Mouse (Mus musculus) heart, embryonic 12.5 days (tissue): ENCODE measurements around the gene Mars. TPM values are rescaled to one million over a fixed set of nuclear protein-coding genes. Genes with fewer than 3 reads are reported as not detected.

Experiments used
- ATAC-seq: fragments of 200-750 bp; cut with Nextera tagmentation; 2 replicates; pipeline ENCODE4 v1.8.0; 2017; ENCODE audit warnings: moderate TSS enrichment, moderate library complexity; ENCODE audit not compliant: insufficient number of reproducible peaks, low FRiP score
- H3K27ac ChIP-seq: fragments of 300-500 bp; sonication (generic); 2 replicates; pipeline ENCODE4 v1.5.1; 2016; ENCODE audit warnings: mild to moderate bottlenecking, moderate library complexity; ENCODE audit not compliant: poor library complexity, severe bottlenecking
- H3K27me3 ChIP-seq: fragments of 300-500 bp; sonication (generic); replicated peaks from 2 replicates; pipeline ENCODE4 v1.6.1; 2016; ENCODE audit warnings: mild to moderate bottlenecking, moderate library complexity
- H3K36me3 ChIP-seq: fragments of 300-500 bp; sonication (generic); 2 replicates; pipeline ENCODE4 v1.6.1; 2016; ENCODE audit warnings: mild to moderate bottlenecking, moderate library complexity
- H3K4me1 ChIP-seq: fragments of 300-500 bp; sonication (generic); replicated peaks from 2 replicates; pipeline ENCODE4 v1.6.1; 2016; ENCODE audit warnings: mild to moderate bottlenecking
- H3K4me2 ChIP-seq: fragments of 300-500 bp; sonication (generic); 2 replicates; pipeline ENCODE4 v1.6.1; 2016; ENCODE audit warnings: mild to moderate bottlenecking, moderate library complexity
- H3K4me3 ChIP-seq: fragments of 300-500 bp; sonication (generic); 2 replicates; pipeline ENCODE4 v1.5.1; 2016; ENCODE audit warnings: mild to moderate bottlenecking
- H3K9ac ChIP-seq: fragments of 300-500 bp; sonication (generic); 2 replicates; pipeline ENCODE4 v1.6.1; 2016; ENCODE audit warnings: mild to moderate bottlenecking, moderate library complexity
- H3K9me3 ChIP-seq: fragments of 300-500 bp; sonication (generic); replicated peaks from 2 replicates; pipeline ENCODE4 v1.6.1; 2016; ENCODE audit warnings: mild to moderate bottlenecking, moderate library complexity
- WGBS: fragments of 180-500 bp; shearing (Covaris S2); methylation state at CpG from one replicate; pipeline ENCODE4 v1.1.7; 2016; 5-methylcytosine and 5-hydroxymethylcytosine counted together
- polyA plus RNA-seq: library from polyadenylated mRNA; unstranded; fragments of >200 nt; fragmentation: Nextera tagmentation; extraction: Ambion mirVana; gene quantifications from 2 replicates; pipeline ENCODE4 v1.2.1, GENCODE M21; 2016

Mars gene
- polyA plus RNA-seq, 1 experiment from 2014 or later, result 110 TPM

GRCm38 (mm10) chr10:127335271-127335670 lies 23.7 kb upstream of the Mars start:
- H3K27ac ChIP-seq, result no peak overlapping the region
- no peak for ATAC-seq
- no peak overlapping the region for H3K4me3 ChIP-seq
- no peak overlapping the region for H3K4me2 ChIP-seq
- WGBS, result 59% methylated on average over 1 of the region's 1 CpGs
- H3K9ac ChIP-seq, result no peak overlapping the region
- no peaks in the 10 kb centered on the region for H3K9me3 ChIP-seq
- peaks cover 11% of the 10 kb centered on the region for H3K4me1 ChIP-seq
- H3K36me3 ChIP-seq, result no peaks in the 10 kb centered on the region
- peaks cover 55% of the 10 kb centered on the region for H3K27me3 ChIP-seq

GRCm38 (mm10) chr10:127333152-127333551 lies 21.6 kb upstream of the Mars start:
- ATAC-seq, result no peak
- 56% methylated on average over 5 of the region's 5 CpGs for WGBS
- Histone ChIP-seq H3K4me2 (no peak overlapping the region), H3K4me3 (no peak overlapping the region), H3K36me3 (no peaks in the 10 kb centered on the region), H3K4me1 (no peaks in the 10 kb centered on the region), H3K9me3 (no peaks in the 10 kb centered on the region), H3K27me3 (peaks cover 63% of the 10 kb centered on the region), H3K9ac (no peak overlapping the region), H3K27ac (no peak overlapping the region)

GRCm38 (mm10) chr10:127332211-127332874 lies 20.8 kb upstream of the Mars start:
- Histone ChIP-seq H3K4me1 (no peaks in the 10 kb centered on the region), H3K4me2 (peak overlapping the region; percentile 53), H3K27me3 (peaks cover 63% of the 10 kb centered on the region), H3K9ac (no peak overlapping the region), H3K36me3 (no peaks in the 10 kb centered on the region), H3K4me3 (peak overlapping the region; percentile 22; the same call in 1 of the 2 replicates), H3K27ac (no peak overlapping the region), H3K9me3 (no peaks in the 10 kb centered on the region)
- ATAC-seq, result no peak
- WGBS, result 36% methylated on average over 30 of the region's 31 CpGs

GRCm38 (mm10) chr10:127330212-127330611 lies 18.6 kb upstream of the Mars start:
- 75% methylated on average over 7 of the region's 7 CpGs for WGBS

GRCm38 (mm10) chr10:127327461-127328145 lies 16.0 kb upstream of the Mars start:
- H3K9ac ChIP-seq, result no peak overlapping the region
- H3K4me3 ChIP-seq, result no peak overlapping the region
- H3K4me1 ChIP-seq, result peaks cover 15% of the 10 kb centered on the region
- no peaks in the 10 kb centered on the region for H3K9me3 ChIP-seq
- H3K36me3 ChIP-seq, result no peaks in the 10 kb centered on the region
- H3K4me2 ChIP-seq, result no peak overlapping the region
- no peak overlapping the region for H3K27ac ChIP-seq
- ATAC-seq, result no peak
- peaks cover 98% of the 10 kb centered on the region for H3K27me3 ChIP-seq
- WGBS, result 47% methylated on average over 18 of the region's 18 CpGs

More at GRCm38 (mm10) chr10:127330212-127330611, 18.6 kb upstream of the Mars start:
- Histone ChIP-seq H3K9ac (no peak overlapping the region), H3K4me1 (peaks cover 15% of the 10 kb centered on the region), H3K27me3 (peaks cover 74% of the 10 kb centered on the region), H3K27ac (no peak overlapping the region), H3K4me2 (no peak overlapping the region), H3K36me3 (no peaks in the 10 kb centered on the region), H3K9me3 (no peaks in the 10 kb centered on the region), H3K4me3 (no peak overlapping the region)
- ATAC-seq, result no peak

GRCm38 (mm10) chr10:127326828-127327227 lies 15.2 kb upstream of the Mars start:
- ATAC-seq, result no peak
- Histone ChIP-seq H3K4me1 (peaks cover 15% of the 10 kb centered on the region), H3K9ac (peak overlapping the region; percentile 62), H3K36me3 (no peaks in the 10 kb centered on the region), H3K4me3 (peak overlapping the region; percentile 49), H3K27me3 (peaks cover 98% of the 10 kb centered on the region), H3K4me2 (peak overlapping the region; percentile 94), H3K9me3 (no peaks in the 10 kb centered on the region), H3K27ac (no peak overlapping the region)
- 5% methylated on average over 29 of the region's 29 CpGs for WGBS

- Histone ChIP-seq H3K36me3 (no peaks in the 10 kb centered on the region), H3K9me3 (no peaks in the 10 kb centered on the region), H3K4me3 (peak overlapping the region; percentile 49), H3K9ac (peak overlapping the region; percentile 62), H3K4me1 (peaks cover 15% of the 10 kb centered on the region), H3K27ac (no peak overlapping the region), H3K4me2 (peak overlapping the region; percentile 94), H3K27me3 (peaks cover 98% of the 10 kb centered on the region)
- peak; percentile 10; the same call in 1 of the 2 replicates for ATAC-seq
- under 1% methylated on average over 54 of the region's 54 CpGs for WGBS
These were observed 14.6 kb upstream of the Mars start for GRCm38 (mm10) chr10:127326017-127326801.

- no peak overlapping the region for H3K27ac ChIP-seq
- H3K36me3 ChIP-seq, result no peaks in the 10 kb centered on the region
- no peaks in the 10 kb centered on the region for H3K9me3 ChIP-seq
- WGBS, result 29% methylated on average over 14 of the region's 14 CpGs
- peaks cover 95% of the 10 kb centered on the region for H3K27me3 ChIP-seq
- ATAC-seq, result no peak
- peak overlapping the region; percentile 49 for H3K4me3 ChIP-seq
- H3K4me1 ChIP-seq, result peaks cover 15% of the 10 kb centered on the region
- peak overlapping the region; percentile 94 for H3K4me2 ChIP-seq
- peak overlapping the region; percentile 62; the same call in 1 of the 2 replicates for H3K9ac ChIP-seq
These were observed 13.9 kb upstream of the Mars start for GRCm38 (mm10) chr10:127325454-127326016.

- 12% methylated on average over 7 of the region's 7 CpGs for WGBS
- Histone ChIP-seq H3K4me3 (no peak overlapping the region), H3K9ac (no peak overlapping the region), H3K27ac (no peak overlapping the region), H3K4me1 (peaks cover 15% of the 10 kb centered on the region), H3K4me2 (no peak overlapping the region), H3K27me3 (peaks cover 86% of the 10 kb centered on the region), H3K9me3 (no peaks in the 10 kb centered on the region), H3K36me3 (no peaks in the 10 kb centered on the region)
- ATAC-seq, result no peak
These were observed 12.9 kb upstream of the Mars start for GRCm38 (mm10) chr10:127324495-127324894.

- Histone ChIP-seq H3K9me3 (no peaks in the 10 kb centered on the region), H3K27me3 (peaks cover 74% of the 10 kb centered on the region), H3K36me3 (no peaks in the 10 kb centered on the region), H3K4me3 (no peak overlapping the region), H3K4me1 (peaks cover 15% of the 10 kb centered on the region), H3K9ac (no peak overlapping the region), H3K27ac (no peak overlapping the region), H3K4me2 (no peak overlapping the region)
- ATAC-seq, result no peak
- WGBS, result 62% methylated on average over 17 of the region's 17 CpGs
These were observed 11.7 kb upstream of the Mars start for GRCm38 (mm10) chr10:127323131-127323855.
